Mouse (Mus musculus) heart, embryonic 14.5 days (tissue): ENCODE measurements around the gene Pi4ka. TPM values are rescaled to one million over a fixed set of nuclear protein-coding genes. Genes with fewer than 3 reads are reported as not detected.

Source experiments
- ATAC-seq: fragments of 200-750 bp; cut with Nextera tagmentation; 2 replicates; pipeline ENCODE4 v1.8.0; 2017; ENCODE audit warnings: low read depth, moderate TSS enrichment; ENCODE audit not compliant: insufficient number of reproducible peaks, insufficient read depth, low FRiP score
- H3K27ac ChIP-seq, 2 experiments: fragments of 200-500 bp in 1 of 2; fragments of 300-500 bp in 1 of 2; sonication (generic) in 1 of 2; replicated peaks in 1 of 2; 2 replicates each; pipeline ENCODE4 v1.5.1; 2012 to 2014; ENCODE audit warnings: low read depth in 2 of 2, low read length in 2 of 2, control low read depth in 1 of 2, mild to moderate bottlenecking in 1 of 2, mixed read lengths in 1 of 2; ENCODE audit not compliant: control insufficient read depth in 1 of 2, insufficient read depth in 1 of 2
- H3K27me3 ChIP-seq: fragments of 300-500 bp; sonication (generic); 2 replicates; pipeline ENCODE4 v1.6.1; 2014; ENCODE audit warnings: mild to moderate bottlenecking, low read length, control low read depth; ENCODE audit not compliant: control insufficient read depth, insufficient read depth
- H3K36me3 ChIP-seq: fragments of 300-500 bp; sonication (generic); 2 replicates; pipeline ENCODE4 v1.6.1; 2014; ENCODE audit warnings: mild to moderate bottlenecking, control low read depth, low read length, mixed read lengths; ENCODE audit not compliant: control insufficient read depth, insufficient read depth
- H3K4me1 ChIP-seq, 2 experiments: fragments of 200-500 bp in 1 of 2; fragments of 300-500 bp in 1 of 2; sonication (generic) in 1 of 2; 2 replicates each; pipeline ENCODE4 v1.6.1; 2012 to 2014; ENCODE audit warnings: low read length in 2 of 2, control low read depth in 1 of 2, mixed read lengths in 1 of 2; ENCODE audit not compliant: control insufficient read depth in 2 of 2, insufficient read depth in 2 of 2
- H3K4me2 ChIP-seq: fragments of 300-500 bp; sonication (generic); 2 replicates; pipeline ENCODE4 v1.6.1; 2014; ENCODE audit warnings: mild to moderate bottlenecking, low read length
- H3K4me3 ChIP-seq, 2 experiments: fragments of 200-500 bp in 1 of 2; fragments of 300-500 bp in 1 of 2; sonication (generic) in 1 of 2; 2 replicates each; pipeline ENCODE4 v1.5.1; 2012 to 2014; ENCODE audit warnings: low read length in 2 of 2, mild to moderate bottlenecking in 2 of 2, control low read depth in 1 of 2, low read depth in 1 of 2, moderate library complexity in 1 of 2; ENCODE audit not compliant: control insufficient read depth in 1 of 2, insufficient read depth in 1 of 2
- H3K9ac ChIP-seq: fragments of 300-500 bp; sonication (generic); 2 replicates; pipeline ENCODE4 v1.6.1; 2014; ENCODE audit warnings: mild to moderate bottlenecking, low read length
- H3K9me3 ChIP-seq: fragments of 300-500 bp; sonication (generic); 2 replicates; pipeline ENCODE4 v1.6.1; 2016; ENCODE audit warnings: low read length, control low read depth; ENCODE audit not compliant: control insufficient read depth
- WGBS: fragments of 180-500 bp; shearing (Covaris S2); extraction: QIAGEN DNeasy Blood & Tissue Kit; methylation state at CpG from one replicate; pipeline ENCODE4 v1.1.7; 2014; 5-methylcytosine and 5-hydroxymethylcytosine counted together
- polyA plus RNA-seq: library from polyadenylated mRNA; unstranded; fragments of >200 nt; fragmentation: Nextera tagmentation; extraction: Ambion mirVana; gene quantifications from 2 replicates; pipeline ENCODE4 v1.2.1, GENCODE M21; 2014

The Pi4ka gene
- polyA plus RNA-seq, 1 experiment from 2014 or later, result 40.5 TPM

DNA sequence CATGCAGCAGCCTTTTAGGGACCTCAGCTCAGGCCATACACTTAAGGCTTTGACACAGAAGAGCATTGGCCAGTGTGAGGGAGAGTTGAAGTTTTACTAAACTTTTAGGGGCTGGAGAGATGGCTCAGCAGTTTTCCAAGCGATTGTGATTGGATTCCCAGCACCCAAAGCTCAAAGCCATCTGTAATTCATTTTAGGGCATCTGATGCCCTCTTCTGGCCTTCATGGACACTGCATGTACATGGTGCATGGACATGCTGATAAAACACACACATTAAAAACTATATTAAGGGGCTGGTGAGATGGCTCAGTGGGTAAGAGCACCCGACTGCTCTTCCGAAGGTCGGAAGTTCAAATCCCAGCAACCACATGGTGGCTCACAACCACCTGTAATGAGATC is 135.0 kb downstream of the Pi4ka start:
- ATAC-seq, result no peak
- Histone ChIP-seq H3K4me1 (no peaks in the 10 kb centered on the region), H3K27ac (no peak overlapping the region), H3K4me2 (no peak overlapping the region), H3K4me3 (no peak overlapping the region), H3K9ac (no peak overlapping the region), H3K9me3 (peaks cover 4% of the 10 kb centered on the region; the same call in 1 of the 2 replicates), H3K27me3 (no peaks in the 10 kb centered on the region), H3K36me3 (no peaks in the 10 kb centered on the region)
- WGBS, result 72% methylated on average over 4 of the region's 4 CpGs

DNA sequence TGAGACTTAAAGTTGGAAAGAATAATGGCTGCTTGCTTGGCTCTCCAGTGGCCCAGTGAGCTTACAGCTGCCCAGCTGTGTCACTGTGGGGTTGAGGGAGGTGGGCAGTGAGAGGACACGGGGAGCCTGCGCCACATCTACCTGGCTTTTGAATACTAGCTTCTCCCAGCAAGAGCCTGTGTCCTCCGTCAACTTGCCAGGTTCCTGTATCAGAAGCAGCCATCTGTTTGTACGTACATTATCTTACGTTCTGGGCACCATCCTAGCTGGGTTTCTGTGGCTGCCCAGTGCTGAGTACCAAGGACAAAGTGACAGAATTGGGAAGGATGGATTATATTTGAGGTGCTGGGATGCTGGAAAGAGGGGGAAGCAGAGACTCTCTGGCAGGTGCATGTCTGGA is 136.2 kb downstream of the Pi4ka start:
- Histone ChIP-seq H3K9me3 (peaks cover 4% of the 10 kb centered on the region; the same call in 1 of the 2 replicates), H3K4me1 (no peaks in the 10 kb centered on the region), H3K27me3 (no peaks in the 10 kb centered on the region), H3K36me3 (no peaks in the 10 kb centered on the region), H3K9ac (no peak overlapping the region), H3K4me3 (no peak overlapping the region), H3K4me2 (no peak overlapping the region), H3K27ac (no peak overlapping the region)
- no peak for ATAC-seq
- 80% methylated on average over 5 of the region's 5 CpGs for WGBS

DNA sequence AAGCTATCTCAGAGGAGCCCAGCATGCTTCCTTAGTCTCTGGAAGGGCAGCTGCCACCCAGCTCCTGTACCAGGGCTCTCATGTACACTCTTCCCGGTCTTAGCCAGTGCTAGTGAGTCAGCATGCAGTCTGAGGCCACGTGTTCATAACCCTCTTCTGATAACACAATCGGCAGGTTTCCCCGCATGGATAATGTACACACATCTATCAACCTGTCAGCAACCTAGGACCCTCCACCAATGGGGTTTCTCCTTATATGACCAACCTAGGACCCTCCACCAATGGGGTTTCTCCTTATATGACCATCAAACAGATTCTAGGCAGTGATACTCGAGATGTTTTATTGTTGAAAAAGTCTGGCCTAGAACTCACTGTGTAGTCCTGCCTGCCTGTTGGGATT is 138.2 kb downstream of the Pi4ka start:
- Histone ChIP-seq H3K4me2 (no peak overlapping the region), H3K4me3 (no peak overlapping the region), H3K9me3 (peaks cover 4% of the 10 kb centered on the region; the same call in 1 of the 2 replicates), H3K27ac (no peak overlapping the region), H3K36me3 (no peaks in the 10 kb centered on the region), H3K27me3 (no peaks in the 10 kb centered on the region), H3K9ac (no peak overlapping the region), H3K4me1 (no peaks in the 10 kb centered on the region)
- ATAC-seq, result no peak
- WGBS, result 25% methylated on average over 5 of the region's 5 CpGs

DNA sequence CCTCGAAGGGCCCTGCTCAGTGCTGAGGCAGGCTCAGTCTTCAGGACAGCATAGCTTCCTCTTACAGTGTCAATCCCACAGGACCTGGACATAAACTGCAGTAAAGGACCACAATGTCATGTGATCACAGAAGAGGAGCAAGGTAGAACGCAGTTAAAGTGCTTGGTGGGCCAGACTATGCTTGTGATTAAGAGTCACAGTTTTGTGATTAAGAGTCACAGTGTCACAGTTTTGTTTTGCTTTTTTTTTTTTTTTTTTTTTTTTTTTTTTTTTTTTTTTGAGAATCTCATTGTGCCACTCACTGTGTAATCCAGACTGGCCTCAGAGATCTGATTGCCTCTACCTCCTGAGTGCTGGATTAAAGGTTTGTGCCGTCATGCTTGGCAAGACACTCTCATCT is 140.0 kb downstream of the Pi4ka start:
- H3K9ac ChIP-seq, result no peak overlapping the region

DNA sequence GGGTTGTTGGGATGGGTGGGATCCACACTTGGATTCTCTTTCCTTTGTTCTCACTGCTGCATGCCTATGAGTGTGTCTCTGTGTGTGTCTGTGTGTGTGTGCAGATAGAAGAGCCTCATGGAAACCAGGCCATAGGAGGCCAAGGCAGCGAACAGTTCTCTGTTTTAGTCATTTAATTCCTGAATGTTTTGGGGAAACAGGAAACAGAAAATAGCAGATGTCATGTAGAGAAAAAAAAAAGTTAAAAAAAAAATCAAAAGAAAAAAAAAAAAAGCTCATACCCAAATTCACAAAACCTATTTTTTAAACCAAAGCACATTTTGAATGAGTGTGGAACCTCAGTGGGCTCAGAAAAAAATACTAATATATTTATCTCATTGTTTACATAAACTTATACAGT is 144.8 kb downstream of the Pi4ka start:
- H3K4me1 ChIP-seq, result peaks cover 5 to 12% of the 10 kb centered on the region in 2 experiments; a peak in 3 of 4 replicates
- no peak overlapping the region for H3K4me3 ChIP-seq
- peaks cover 31% of the 10 kb centered on the region for H3K36me3 ChIP-seq
- H3K4me2 ChIP-seq, result no peak overlapping the region
- no peak overlapping the region for H3K9ac ChIP-seq
- 91% methylated on average over 1 of the region's 1 CpGs for WGBS
- no peaks in the 10 kb centered on the region for H3K27me3 ChIP-seq
- no peaks in the 10 kb centered on the region for H3K9me3 ChIP-seq
- ATAC-seq, result no peak
- no peak overlapping the region for H3K27ac ChIP-seq

More for the DNA sequence above, 140.0 kb downstream of the Pi4ka start:
- peaks cover 4% of the 10 kb centered on the region; the same call in 1 of the 2 replicates for H3K9me3 ChIP-seq
- H3K27ac ChIP-seq, result no peak overlapping the region
- no peak for ATAC-seq
- 86% methylated on average over 3 of the region's 3 CpGs for WGBS
- H3K4me1 ChIP-seq, result peaks cover 5 to 7% of the 10 kb centered on the region in 2 experiments; a peak in 3 of 4 replicates
- no peak overlapping the region for H3K4me2 ChIP-seq
- H3K4me3 ChIP-seq, result no peak overlapping the region
- H3K27me3 ChIP-seq, result no peaks in the 10 kb centered on the region
- H3K36me3 ChIP-seq, result no peaks in the 10 kb centered on the region; the same call in 1 of the 2 replicates

DNA sequence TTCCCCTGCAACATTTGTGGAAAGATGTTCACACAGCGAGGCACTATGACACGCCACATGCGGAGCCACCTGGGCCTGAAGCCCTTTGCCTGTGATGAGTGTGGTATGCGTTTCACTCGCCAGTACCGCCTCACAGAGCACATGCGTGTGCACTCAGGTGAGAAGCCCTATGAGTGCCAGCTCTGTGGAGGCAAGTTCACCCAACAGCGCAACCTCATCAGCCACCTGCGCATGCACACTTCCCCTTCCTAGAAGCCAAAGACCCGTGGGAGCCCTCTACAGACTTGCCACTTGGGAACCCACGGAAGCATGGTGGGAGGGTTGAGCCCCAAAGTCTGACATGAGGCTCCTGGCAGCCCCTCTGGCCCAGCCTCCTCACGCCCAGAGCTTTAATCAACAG is 147.2 kb downstream of the Pi4ka start:
- Histone ChIP-seq H3K27ac (no peak overlapping the region), H3K4me2 (no peak overlapping the region), H3K9ac (no peak overlapping the region), H3K4me3 (no peak overlapping the region), H3K36me3 (peaks cover 39% of the 10 kb centered on the region), H3K27me3 (no peaks in the 10 kb centered on the region), H3K9me3 (no peaks in the 10 kb centered on the region), H3K4me1 (peaks cover 12 to 21% of the 10 kb centered on the region in 2 experiments)
- WGBS, result 87% methylated on average over 12 of the region's 12 CpGs
- no peak for ATAC-seq

- no peak overlapping the region for H3K27ac ChIP-seq
- H3K4me1 ChIP-seq, result peaks cover 26 to 31% of the 10 kb centered on the region in 2 experiments
- ATAC-seq, result no peak
Observed at GRCm38 (mm10) chr16:17257359-17257821, 148.7 kb downstream of the Pi4ka start.

GRCm38 (mm10) chr16:17255270-17255669 is 150.8 kb downstream of the Pi4ka start:
- no peak overlapping the region for H3K27ac ChIP-seq
- no peak for ATAC-seq
- peaks cover 32 to 42% of the 10 kb centered on the region in 2 experiments for H3K4me1 ChIP-seq
- 50% methylated on average over 2 of the region's 2 CpGs for WGBS
- H3K9ac ChIP-seq, result no peak overlapping the region
- H3K9me3 ChIP-seq, result no peaks in the 10 kb centered on the region
- H3K4me2 ChIP-seq, result no peak overlapping the region
- peaks cover 39% of the 10 kb centered on the region for H3K36me3 ChIP-seq
- H3K27me3 ChIP-seq, result no peaks in the 10 kb centered on the region
- no peak overlapping the region for H3K4me3 ChIP-seq

More at GRCm38 (mm10) chr16:17257359-17257821, 148.7 kb downstream of the Pi4ka start:
- H3K9ac ChIP-seq, result no peak overlapping the region
- H3K27me3 ChIP-seq, result no peaks in the 10 kb centered on the region
- H3K4me2 ChIP-seq, result no peak overlapping the region
- no peaks in the 10 kb centered on the region for H3K9me3 ChIP-seq
- peaks cover 39% of the 10 kb centered on the region for H3K36me3 ChIP-seq
- 85% methylated on average over 9 of the region's 9 CpGs for WGBS
- no peak overlapping the region for H3K4me3 ChIP-seq
